In genomic region chr13:49306771-49307310, GRCm38 (mm10) we compare ENCODE assay signal across 8 mouse cellular contexts. TPM values are rescaled to one million over a fixed set of nuclear protein-coding genes. Genes with fewer than 3 reads are reported as not detected.
DNase-seq lines count a peak whose midpoint lies in the region; ATAC-seq and TF ChIP-seq lines count a peak whose summit lies in the region.

No protein-coding gene starts in this region.

- H3K9me3 ChIP-seq in heart, embryonic 12.5 days (replicated peaks): no peaks in the 10 kb centered on the region
- no peaks in the 10 kb centered on the region for H3K9me3 ChIP-seq in liver, postnatal 0 days (ENCODE audit: low read length)

- H3K36me3 ChIP-seq in heart, embryonic 12.5 days: no peaks in the 10 kb centered on the region
- H3K36me3 ChIP-seq in liver, postnatal 0 days (replicated peaks; ENCODE audit: insufficient read depth, low read length): no peaks in the 10 kb centered on the region

- H3K27ac ChIP-seq in heart, embryonic 12.5 days (ENCODE audit: poor library complexity, severe bottlenecking): peak overlapping the region; percentile 81
- peak overlapping the region; percentile 84 for H3K27ac ChIP-seq in liver, postnatal 0 days (ENCODE audit: low read depth)

- no peak for TF ChIP-seq EP300 in liver, postnatal 0 days (IDR thresholded peaks at IDR 0.05; ENCODE audit: low read depth)

- H3K4me3 ChIP-seq in heart, embryonic 12.5 days: peak overlapping the region; percentile 9; the same call in 1 of the 2 replicates
- peak overlapping the region; percentile 55 for H3K4me3 ChIP-seq in liver, postnatal 0 days (ENCODE audit: low read depth, low read length)

- no peak for ATAC-seq in heart, embryonic 12.5 days (ENCODE audit: insufficient number of reproducible peaks, low FRiP score)
- peak; percentile 8; the same call in 1 of the 2 replicates for ATAC-seq in liver, postnatal 0 days
- no peak for ATAC-seq in inflammation-experienced regulatory T-cells, adult 6 months

- no peaks in the 10 kb centered on the region for H3K27me3 ChIP-seq in heart, embryonic 12.5 days (replicated peaks)
- H3K27me3 ChIP-seq in liver, postnatal 0 days (ENCODE audit: insufficient read depth, low read length): no peaks in the 10 kb centered on the region

- no peak for TF ChIP-seq CTCF in liver, postnatal 0 days (IDR thresholded peaks at IDR 0.05; ENCODE audit: low read depth)

- WGBS in heart, embryonic 12.5 days: 27% methylated on average over 7 of the region's 7 CpGs
- WGBS in liver, postnatal 0 days (ENCODE audit: insufficient replicate concordance): 27% methylated on average over 7 of the region's 7 CpGs

- peaks cover 22% of the 10 kb centered on the region for H3K4me1 ChIP-seq in heart, embryonic 12.5 days (replicated peaks)
- peaks cover 43% of the 10 kb centered on the region for H3K4me1 ChIP-seq in liver, postnatal 0 days (ENCODE audit: insufficient read depth)

- H3K4me2 ChIP-seq in heart, embryonic 12.5 days: peak overlapping the region; percentile 56
- H3K4me2 ChIP-seq in liver, postnatal 0 days (ENCODE audit: low read depth, low read length): peak overlapping the region; percentile 67

- peak overlapping the region; percentile 42; the same call in 1 of the 2 replicates for H3K9ac ChIP-seq in heart, embryonic 12.5 days
- H3K9ac ChIP-seq in liver, postnatal 0 days (replicated peaks): peak overlapping the region; percentile 16

- DNase-seq in heart, postnatal 4 days: no peak
- DNase-seq in urinary bladder, postnatal 14 days (ENCODE audit: low spot score): peak; percentile 29
- DNase-seq in urinary bladder, postnatal 36 days (ENCODE audit: low spot score in 2 of 2): no peak
- DNase-seq in liver, postnatal 0 days: no peak
- DNase-seq in adrenal gland, adult 2 months: no peak
- no peak for DNase-seq in right cerebral cortex, postnatal 4 days

RNA-seq across cellular contexts. Expression of gene Fgd3, which starts 13.3 kb away (rescaled TPM):
- 0.13 and 0.15 TPM in 2 replicates for polyA plus RNA-seq in heart, embryonic 12.5 days (2016; fragmentation: Nextera tagmentation; extraction: Ambion mirVana)
- total RNA-seq in heart, postnatal 4 days (2021): under 1 TPM; 0.27 to 0.55 TPM
- polyA plus RNA-seq in liver, postnatal 0 days (2015; fragmentation: Nextera tagmentation; extraction: Ambion mirVana): 0.57 and 0.62 TPM in 2 replicates
- 10 to 100 TPM; 10.4 to 19.8 (median 16.3) TPM for polyA plus RNA-seq in inflammation-experienced regulatory T-cells, adult 6 months (2017; shearing (Covaris generic))
- total RNA-seq in adrenal gland, adult 2 months (2021): 1 to 10 TPM; 3.1 to 6.0 TPM
- 1.3 and 2.3 TPM in 2 replicates for polyA plus RNA-seq in adrenal gland, adult 2 months (2012; rRNA removed)

RNA-seq across cellular contexts. Expression of gene Bicd2, which starts 34.5 kb away (rescaled TPM):
- polyA plus RNA-seq in heart, embryonic 12.5 days (2016; fragmentation: Nextera tagmentation; extraction: Ambion mirVana): 53.5 and 54.0 TPM in 2 replicates
- total RNA-seq in heart, postnatal 4 days (2021): 10 to 100 TPM; 80.9 to 84.3 TPM
- 4.9 and 5.8 TPM in 2 replicates for polyA plus RNA-seq in liver, postnatal 0 days (2015; fragmentation: Nextera tagmentation; extraction: Ambion mirVana)
- 1 to 10 TPM; 5.8 to 7.1 (median 6.6) TPM for polyA plus RNA-seq in inflammation-experienced regulatory T-cells, adult 6 months (2017; shearing (Covaris generic))
- total RNA-seq in adrenal gland, adult 2 months (2021): 10 to 100 TPM; 34.7 to 43.2 TPM
- 25.1 and 25.2 TPM in 2 replicates for polyA plus RNA-seq in adrenal gland, adult 2 months (2012; rRNA removed)

RNA-seq across cellular contexts. Expression of gene Susd3, which starts 58.3 kb away (rescaled TPM):
- 0.63 and 0.80 TPM in 2 replicates for polyA plus RNA-seq in heart, embryonic 12.5 days (2016; fragmentation: Nextera tagmentation; extraction: Ambion mirVana)
- total RNA-seq in heart, postnatal 4 days (2021): under 1 TPM; 0.43 to 0.68 TPM
- 2.5 and 2.9 TPM in 2 replicates for polyA plus RNA-seq in liver, postnatal 0 days (2015; fragmentation: Nextera tagmentation; extraction: Ambion mirVana)
- polyA plus RNA-seq in inflammation-experienced regulatory T-cells, adult 6 months (2017; shearing (Covaris generic)): 10 to 100 TPM; 62.0 to 95.1 (median 90.5) TPM
- total RNA-seq in adrenal gland, adult 2 months (2021): 10 to 100 TPM in 1 of 2 experiments, under 1 TPM in 1; 0.52 to 10.9 TPM
- 5.0 and 143 TPM in 2 replicates for polyA plus RNA-seq in adrenal gland, adult 2 months (2012; rRNA removed)
